20 mouse cellular contexts compared by ENCODE assay signal in the genomic region with DNA sequence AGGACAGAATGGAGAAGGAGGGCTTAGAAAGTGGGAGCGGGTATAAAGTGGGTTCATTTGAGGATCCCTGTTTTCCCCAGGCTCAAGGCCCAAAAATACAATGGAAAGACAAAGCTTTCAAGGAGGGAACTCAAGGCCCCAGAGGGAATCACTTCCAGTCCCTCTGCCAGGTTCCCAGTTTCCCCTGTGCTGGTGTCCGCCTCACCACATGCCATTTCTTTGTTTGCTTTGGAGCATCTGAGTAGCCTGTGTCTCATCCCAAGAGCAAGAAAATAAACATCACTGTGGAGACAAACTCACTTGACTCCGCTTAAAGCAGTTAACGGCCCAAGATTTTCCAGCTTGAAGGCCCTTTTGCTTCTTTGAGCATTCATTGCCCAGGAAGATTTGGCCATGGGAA. TPM values are rescaled to one million over a fixed set of nuclear protein-coding genes. Genes with fewer than 3 reads are reported as not detected.
A peak's percentile ranks its signal among the peaks of the same experiment; 100 is the strongest.
DNase-seq lines count a peak whose midpoint lies in the region; TF ChIP-seq lines count a peak whose summit lies in the region.
"Had no signal": no experiment of that assay in that cellular context is flagged by ENCODE, and none has a peak within 500 bp of the region (broad histone marks: within the 10 kb centered on the region; RNA-seq: fewer than 3 reads in every experiment).

No protein-coding gene starts in this region.

- H3K27ac ChIP-seq in layer of hippocampus, adult 2 months: 0 out of 2 replicates have a peak overlapping the region, but pooled peaks have one; percentile 9
- H3K27ac ChIP-seq: embryonic facial prominence, embryonic 13.5 days; embryonic facial prominence, embryonic 15.5 days; forebrain, embryonic 10.5 days; forebrain, embryonic 12.5 days had no signal

- no peak overlapping the region for H3K4me3 ChIP-seq in layer of hippocampus, adult 2 months
- H3K4me3 ChIP-seq: embryonic facial prominence, embryonic 13.5 days; embryonic facial prominence, embryonic 15.5 days; erythroblast, embryonic 14.5 days; forebrain, embryonic 10.5 days; forebrain, embryonic 12.5 days had no signal

- intact Hi-C loops in heart, postnatal 14 days (cut with DNase I): no loop called here

- DNase-seq in heart, adult 11 months: peak; percentile 95
- DNase-seq in heart, postnatal 14 days: no peak
- DNase-seq in layer of hippocampus, adult 2 months (ENCODE audit: low spot score in 2 of 2): no peak
- DNase-seq in layer of hippocampus, adult 9-10 months (ENCODE audit: low spot score): no peak
- peak; percentile 15 for DNase-seq in brain, adult 2 months (ENCODE audit: low read depth, low spot score)
- DNase-seq: adrenal gland, adult 8-10 months; adrenal gland, postnatal 14 days; adrenal gland, postnatal 36 days; cerebellum, adult 11 months; cerebellum, adult 18-20 months; cerebellum, adult 8-10 months; cerebellum, adult 9-11 months; cerebellum, postnatal 36 days; embryo, embryonic 11 days had no signal

- no peak for TF ChIP-seq CTCF in layer of hippocampus, adult 2 months (conservative IDR thresholded peaks at IDR 0.05)

RNA-seq across cellular contexts. Expression of gene Smpd3, which starts 20.7 kb away (rescaled TPM):
- total RNA-seq in heart, postnatal 14 days (2021): 1 to 10 TPM; 5.3 to 5.6 TPM
- 10 to 100 TPM; 74.2 to 75.8 TPM for total RNA-seq in layer of hippocampus, adult 2 months (2021)
- total RNA-seq: G1E had no signal

Comparison
In these comparisons a context has a peak if more than half of its experiments do, and no peak if none do; other contexts are left out.
1. DNase-seq: peak in heart, adult 11 months (single experiment) and brain, adult 2 months (single experiment); none in heart, postnatal 14 days (0 of 2), layer of hippocampus, adult 2 months (0 of 2) and layer of hippocampus, adult 9-10 months (single experiment).
2. RNA of gene Smpd3, which starts 20.7 kb away (total RNA-seq): 74.2 to 75.8 TPM in layer of hippocampus, adult 2 months; 5.3 to 5.6 TPM in heart, postnatal 14 days; every median in the first group is over 10 times any median in the second.